Mouse (Mus musculus) left cerebral cortex, adult 6 months (tissue): ENCODE data around the gene Ankrd7. TPM values are rescaled to one million over a fixed set of nuclear protein-coding genes. Genes with fewer than 3 reads are reported as not detected.

Experiments used
- long read RNA-seq, 2 experiments: library from polyadenylated mRNA; unstranded; transcript quantifications; one replicate each; pipeline ENCODE4 v2.0.0; 2019 to 2020
- polyA plus RNA-seq: library from polyadenylated mRNA; unstranded; fragments of <200 nt; fragmentation: Nextera tagmentation; gene quantifications from 2 replicates; pipeline ENCODE4 v1.2.3, GENCODE M21; 2021

Gene Ankrd7
- 0.17 and 0.36 TPM in 2 replicates for polyA plus RNA-seq
- long read RNA-seq, experiment 1, result 0 reads
- long read RNA-seq, experiment 2, partial matches to known transcripts, result 0 of 1 reads
- long read RNA-seq, experiment 2, other reads (novel, unspliced or antisense), result 1 of 1 reads

GRCm38 (mm10) chr6:18866018-18866417, at the start of gene Ankrd7:
Gene Ankrd7, plus strand, starts transcription at chr6:18866318.

GRCm38 (mm10) chr6:18848051-18848701, 17.9 kb upstream of the Ankrd7 start, which contains the start of gene Lsm8:
Gene Lsm8, plus strand, starts transcription at chr6:18848579.

Other genes with a start within 250 kb of the Ankrd7 start
- gene Lsm8, start 17.7 kb upstream of the Ankrd7 start, polyA plus RNA-seq, result 86.0 and 88.2 TPM in 2 replicates